Mouse (Mus musculus): ENCODE data around the gene Gnas.
"Not testable (repeated sequence)": the region's sequence is repeated elsewhere in the genome, so short reads cannot be mapped to it uniquely, and the experiment has no call there.

The Gnas gene

GRCm38 (mm10) chr2:174328926-174329662 lies 45.0 kb downstream of the Gnas start:
- peak; percentile 62 for DNase-seq

- DNase-seq = peak; percentile 77
These were observed 45.8 kb downstream of the Gnas start for GRCm38 (mm10) chr2:174329663-174330615.

- peak; percentile 77 for DNase-seq
These were observed 46.6 kb downstream of the Gnas start for GRCm38 (mm10) chr2:174330616-174331191.

DNA sequence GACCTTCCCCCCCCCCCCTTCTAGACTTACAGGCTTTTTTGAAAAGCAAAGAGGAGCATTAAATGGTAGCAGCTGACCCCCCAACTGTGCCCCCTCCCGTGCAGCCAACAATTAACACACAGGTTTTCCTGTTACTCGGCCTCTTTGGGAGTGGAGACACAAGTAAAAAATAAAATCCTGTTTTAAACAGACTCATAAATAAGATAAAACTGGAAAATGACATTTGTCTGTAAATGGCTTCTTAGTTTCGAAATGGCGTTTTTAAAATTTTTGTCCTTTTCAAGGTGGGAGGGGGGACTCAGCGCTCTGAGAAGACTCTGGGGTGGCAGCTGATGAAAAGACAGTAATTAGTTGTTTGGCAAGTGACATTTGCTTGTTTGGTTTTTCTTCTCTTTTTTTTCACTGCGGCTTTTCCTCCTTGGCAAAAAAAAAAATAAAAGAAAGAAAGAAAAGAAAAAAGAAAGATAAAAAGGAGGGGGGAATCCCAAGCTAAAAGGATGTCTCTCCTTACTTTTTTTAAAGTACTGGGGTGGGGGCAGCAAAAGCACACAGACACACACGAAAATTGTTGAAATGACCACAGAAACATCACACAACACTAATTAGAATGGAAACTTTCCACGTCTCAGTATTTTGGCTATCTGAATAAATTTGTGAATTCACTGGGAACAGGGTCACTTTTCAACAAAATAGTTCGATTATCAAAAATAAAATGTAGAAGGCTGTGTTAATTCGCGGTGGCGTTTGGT lies 47.3 kb downstream of the Gnas start:
- no peak for DNase-seq

GRCm38 (mm10) chr2:174333239-174333890 lies 49.2 kb downstream of the Gnas start:
- no peak for DNase-seq

GRCm38 (mm10) chr2:174334415-174334814 lies 50.3 kb downstream of the Gnas start:
- DNase-seq = no peak

DNA sequence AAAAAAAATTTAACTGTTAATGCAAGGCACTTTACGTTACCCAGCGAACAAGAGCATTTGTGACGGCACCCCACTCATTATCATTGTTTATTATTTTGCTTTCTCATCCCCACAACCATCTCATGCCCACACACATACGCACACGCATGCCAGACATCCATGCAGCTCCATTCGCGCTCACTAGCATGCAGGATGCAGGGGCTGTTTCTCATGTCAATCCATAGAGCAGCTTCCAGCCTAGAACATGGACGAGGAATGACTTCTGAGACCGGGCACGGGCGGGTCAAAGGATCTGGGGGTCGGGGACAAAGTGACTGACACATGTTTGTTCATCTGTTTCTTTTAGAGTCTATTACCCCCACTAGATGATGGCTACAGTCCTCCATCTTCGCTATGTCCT lies 53.2 kb downstream of the Gnas start:
- no peak for DNase-seq

DNA sequence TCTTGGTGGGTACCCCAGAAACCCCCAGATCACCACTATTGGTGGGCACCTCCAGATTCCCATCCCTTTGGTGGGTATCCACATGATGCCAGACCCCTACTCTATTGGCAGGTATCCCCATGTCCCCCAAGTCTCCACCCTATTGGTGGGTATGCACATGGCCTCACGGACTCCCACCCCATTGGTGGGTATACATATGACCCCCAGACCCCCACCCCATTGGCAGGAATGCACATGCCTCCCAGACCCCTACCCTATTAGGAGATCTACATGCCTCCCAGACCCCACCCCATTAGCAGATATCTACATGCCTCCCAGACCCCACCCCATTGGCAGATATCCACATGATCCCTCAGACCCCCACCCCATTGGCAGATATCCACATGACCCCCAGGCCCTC lies 55.6 kb downstream of the Gnas start:
- DNase-seq = no peak

DNA sequence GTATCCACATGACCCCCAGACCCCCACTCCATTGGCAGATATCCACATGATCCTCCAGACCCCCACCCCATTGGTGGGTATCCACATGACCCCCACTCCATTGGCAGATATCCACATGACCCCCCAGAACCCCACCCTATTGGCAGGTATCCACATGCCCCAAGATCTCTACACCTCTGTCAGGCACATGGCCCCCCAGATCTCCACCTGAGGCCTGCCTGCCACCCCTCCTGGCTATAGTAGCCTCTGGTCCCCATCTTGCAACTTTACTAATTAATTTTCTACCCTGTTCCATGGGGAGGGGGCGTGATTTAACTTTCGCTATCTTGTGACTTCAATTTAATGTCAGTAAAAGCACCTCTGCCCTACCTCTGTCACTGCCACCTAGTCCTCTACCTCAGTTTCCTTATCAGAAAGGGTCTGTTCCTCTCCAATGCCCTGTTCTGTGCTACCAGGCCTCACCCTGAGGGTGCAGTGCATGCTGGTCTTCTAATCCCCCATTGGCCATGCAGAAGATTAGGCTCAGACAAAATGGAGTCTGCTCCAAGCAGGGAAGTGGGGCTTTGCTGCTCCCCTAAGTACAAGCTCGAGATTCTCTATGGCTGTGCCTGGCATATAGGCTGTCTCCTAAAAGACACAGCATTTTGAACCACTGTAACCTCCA lies 56.2 kb downstream of the Gnas start:
- DNase-seq = no peak

GRCm38 (mm10) chr2:174340893-174341580 lies 56.9 kb downstream of the Gnas start:
- no peak for DNase-seq

- DNase-seq = no peak
These were observed 58.8 kb downstream of the Gnas start for GRCm38 (mm10) chr2:174342793-174343400.

- no peak for DNase-seq
These were observed 59.4 kb downstream of the Gnas start for GRCm38 (mm10) chr2:174343566-174343965.

- peak; percentile 37 for DNase-seq
These were observed 60.0 kb downstream of the Gnas start for GRCm38 (mm10) chr2:174344003-174344655.

DNA sequence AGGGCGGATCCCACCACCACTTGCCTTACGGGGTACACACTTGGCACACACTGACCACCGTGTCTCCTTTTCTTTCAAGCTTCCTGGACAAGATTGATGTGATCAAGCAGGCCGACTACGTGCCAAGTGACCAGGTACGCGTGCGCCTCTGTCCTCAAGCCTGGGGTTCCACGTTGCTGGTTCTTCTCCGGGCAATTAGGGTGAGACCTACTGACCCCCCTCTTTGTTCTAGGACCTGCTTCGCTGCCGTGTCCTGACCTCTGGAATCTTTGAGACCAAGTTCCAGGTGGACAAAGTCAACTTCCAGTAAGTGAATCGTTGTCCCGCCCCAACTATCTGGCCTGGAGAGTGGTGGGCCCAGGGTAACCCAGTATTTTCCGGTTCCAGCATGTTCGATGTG lies 60.9 kb downstream of the Gnas start:
- DNase-seq = no peak

GRCm38 (mm10) chr2:174346612-174346998 lies 62.5 kb downstream of the Gnas start, which contains the start of gene Gm20721:
Gene Gm20721 (minus strand): TSS chr2:174346712.
- DNase-seq = no peak

- not testable (repeated sequence) for DNase-seq
These were observed 63.0 kb downstream of the Gnas start for GRCm38 (mm10) chr2:174346999-174347668.

DNA sequence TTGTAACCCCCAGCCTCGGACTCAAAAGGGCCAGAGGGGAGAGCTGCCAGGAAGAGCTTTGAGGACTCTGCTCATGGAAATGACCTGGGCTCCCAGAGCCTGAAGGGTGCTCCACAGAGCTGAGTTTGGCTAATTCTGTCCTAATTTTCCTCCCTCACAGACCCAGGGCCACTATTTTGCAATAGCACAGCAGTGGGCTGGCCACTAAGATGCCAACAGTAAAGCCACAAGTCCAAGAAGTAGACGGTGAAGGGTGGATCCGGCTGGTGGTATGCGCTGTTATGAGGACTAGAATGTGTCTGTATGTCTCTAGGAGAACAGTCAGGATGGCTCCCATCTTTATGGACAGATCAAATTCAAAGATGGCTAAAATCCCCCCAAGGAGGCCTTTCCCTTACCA lies 74.4 kb downstream of the Gnas start:
- DNase-seq = no peak

DNA sequence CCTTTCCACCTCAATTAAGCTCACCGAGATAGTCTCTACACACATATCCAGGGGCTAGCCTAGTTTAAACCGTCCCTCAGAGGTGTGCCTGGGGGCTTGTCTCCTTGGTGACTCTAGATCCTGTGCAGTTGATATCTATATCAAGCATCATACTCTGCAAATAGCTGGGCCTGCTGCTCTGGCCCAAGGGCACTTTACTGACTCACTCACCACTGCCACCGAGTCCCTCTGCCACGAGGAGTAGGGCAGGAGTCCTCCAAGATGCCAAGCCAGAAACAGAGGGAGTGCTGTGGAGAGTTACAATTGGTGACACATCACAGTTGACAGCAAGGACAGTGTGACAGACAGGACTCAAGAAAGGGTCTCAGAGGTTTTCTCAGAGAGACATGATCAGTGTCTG lies 75.5 kb downstream of the Gnas start:
- DNase-seq = no peak

- no peak for DNase-seq
These were observed 82.5 kb downstream of the Gnas start for GRCm38 (mm10) chr2:174366571-174366970.

Data from thymus, postnatal 25 days (tissue).